Mouse (Mus musculus): Measurements from ENCODE around the gene Msh4.

GRCm38 (mm10) chr3:153888141-153888540 lies 17.8 kb downstream of the Msh4 start:
- TF ChIP-seq EP300 (IDR thresholded peaks at IDR 0.05; ENCODE audit: insufficient read depth, low read depth, low read length) (no peak), POLR2A (IDR thresholded peaks at IDR 0.05; ENCODE audit: insufficient read depth, low read length) (no peak), CTCF (IDR thresholded peaks at IDR 0.05; ENCODE audit: low read depth, low read length) (no peak)

All from ES-Bruce4 (cell line).